ENCODE assay signal across 11 mouse cellular contexts in genomic region chr2:61804382-61804840, GRCm38 (mm10). TPM values are rescaled to one million over a fixed set of nuclear protein-coding genes. Genes with fewer than 3 reads are reported as not detected.
DNase-seq lines count a peak whose midpoint lies in the region; ATAC-seq lines count a peak whose summit lies in the region.
"Had no signal": no experiment of that assay in that cellular context is flagged by ENCODE, and none has a peak within 500 bp of the region (broad histone marks: within the 10 kb centered on the region; RNA-seq: fewer than 3 reads in every experiment).

No protein-coding gene starts in this region.

- H3K9me3 ChIP-seq in hindbrain, embryonic 14.5 days (ENCODE audit: control insufficient read depth, low read length): no peaks in the 10 kb centered on the region
- no peaks in the 10 kb centered on the region for H3K9me3 ChIP-seq in hindbrain, embryonic 10.5 days
- H3K9me3 ChIP-seq in forebrain, embryonic 14.5 days (replicated peaks; ENCODE audit: control insufficient read depth, low read length): no peaks in the 10 kb centered on the region
- H3K9me3 ChIP-seq in intestine, embryonic 16.5 days (ENCODE audit: control insufficient read depth, low read length): no peaks in the 10 kb centered on the region
- H3K9me3 ChIP-seq in heart, embryonic 11.5 days (replicated peaks; ENCODE audit: control insufficient read depth, low read length): no peaks in the 10 kb centered on the region
- H3K9me3 ChIP-seq: lung, embryonic 15.5 days had no signal

- no peak overlapping the region for H3K9ac ChIP-seq in hindbrain, embryonic 14.5 days
- peak overlapping the region; percentile 87 for H3K9ac ChIP-seq in forebrain, embryonic 14.5 days (ENCODE audit: low read length)
- H3K9ac ChIP-seq in intestine, embryonic 16.5 days (ENCODE audit: low read depth, low read length): no peak overlapping the region
- no peak overlapping the region for H3K9ac ChIP-seq in heart, embryonic 11.5 days (ENCODE audit: low read depth, low read length)
- H3K9ac ChIP-seq: lung, embryonic 15.5 days had no signal

- intact Hi-C loops in left cerebral cortex, postnatal 25 days (cut with DNase I): loop anchor here (10.0 kb wide), 1 partner anchor 480 kb away; no protein-coding TSS in a partner anchor

- H3K27me3 ChIP-seq in hindbrain, embryonic 14.5 days (ENCODE audit: control insufficient read depth, insufficient read depth, low read length): peaks cover 80% of the 10 kb centered on the region
- peaks cover 87% of the 10 kb centered on the region for H3K27me3 ChIP-seq in hindbrain, embryonic 10.5 days (ENCODE audit: insufficient read depth, poor library complexity, severe bottlenecking)
- peaks cover 22% of the 10 kb centered on the region for H3K27me3 ChIP-seq in forebrain, embryonic 14.5 days (replicated peaks; ENCODE audit: control insufficient read depth, insufficient read depth, low read length)
- peaks cover 40% of the 10 kb centered on the region for H3K27me3 ChIP-seq in intestine, embryonic 16.5 days (replicated peaks; ENCODE audit: control insufficient read depth, insufficient read depth, low read length)
- peaks cover 52% of the 10 kb centered on the region for H3K27me3 ChIP-seq in heart, embryonic 11.5 days (ENCODE audit: control insufficient read depth, insufficient read depth, low read length)

- peaks cover 5% of the 10 kb centered on the region for H3K36me3 ChIP-seq in hindbrain, embryonic 14.5 days (replicated peaks; ENCODE audit: control insufficient read depth, insufficient read depth)
- peaks cover 6% of the 10 kb centered on the region for H3K36me3 ChIP-seq in hindbrain, embryonic 10.5 days
- H3K36me3 ChIP-seq in forebrain, embryonic 14.5 days (ENCODE audit: control insufficient read depth, insufficient read depth, low read length): no peaks in the 10 kb centered on the region
- no peaks in the 10 kb centered on the region for H3K36me3 ChIP-seq in intestine, embryonic 16.5 days (ENCODE audit: control insufficient read depth, insufficient read depth, low read length)
- no peaks in the 10 kb centered on the region for H3K36me3 ChIP-seq in heart, embryonic 11.5 days (ENCODE audit: control insufficient read depth, insufficient read depth, low read length)
- H3K36me3 ChIP-seq: lung, embryonic 15.5 days had no signal

- H3K4me3 ChIP-seq in hindbrain, embryonic 14.5 days (replicated peaks; ENCODE audit: low read length): no peak overlapping the region
- H3K4me3 ChIP-seq in hindbrain, embryonic 10.5 days: no peak overlapping the region
- H3K4me3 ChIP-seq in forebrain, embryonic 14.5 days (ENCODE audit: low read depth, low read length): peak overlapping the region; percentile 51
- H3K4me3 ChIP-seq in intestine, embryonic 16.5 days (ENCODE audit: low read length): no peak overlapping the region
- no peak overlapping the region for H3K4me3 ChIP-seq in heart, embryonic 11.5 days (ENCODE audit: low read depth, low read length)

- peaks cover 6% of the 10 kb centered on the region; the same call in 1 of the 2 replicates for H3K4me1 ChIP-seq in hindbrain, embryonic 14.5 days (replicated peaks; ENCODE audit: control insufficient read depth, insufficient read depth, low read length)
- peaks cover 19% of the 10 kb centered on the region for H3K4me1 ChIP-seq in hindbrain, embryonic 10.5 days (replicated peaks)
- peaks cover 4% of the 10 kb centered on the region for H3K4me1 ChIP-seq in forebrain, embryonic 14.5 days (ENCODE audit: control insufficient read depth, insufficient read depth, low read length)
- peaks cover 4% of the 10 kb centered on the region; the same call in 1 of the 2 replicates for H3K4me1 ChIP-seq in intestine, embryonic 16.5 days (ENCODE audit: control insufficient read depth, insufficient read depth, low read length)
- H3K4me1 ChIP-seq in heart, embryonic 11.5 days (ENCODE audit: control insufficient read depth, insufficient read depth, low read length): peaks cover 16% of the 10 kb centered on the region

- no peak for ATAC-seq in hindbrain, embryonic 14.5 days (ENCODE audit: low FRiP score)
- peak; percentile 47 for ATAC-seq in forebrain, embryonic 14.5 days
- ATAC-seq in intestine, embryonic 16.5 days: no peak
- no peak for ATAC-seq in heart, embryonic 11.5 days (replicated peaks; ENCODE audit: insufficient number of reproducible peaks, low FRiP score, low TSS enrichment)

- no peak overlapping the region for H3K27ac ChIP-seq in hindbrain, embryonic 14.5 days
- no peak overlapping the region for H3K27ac ChIP-seq in hindbrain, embryonic 10.5 days
- H3K27ac ChIP-seq in forebrain, embryonic 14.5 days (ENCODE audit: low read depth, low read length): peak overlapping the region; percentile 98
- H3K27ac ChIP-seq in intestine, embryonic 16.5 days (ENCODE audit: low read length): no peak overlapping the region
- no peak overlapping the region for H3K27ac ChIP-seq in heart, embryonic 11.5 days (ENCODE audit: low read depth, low read length)
- H3K27ac ChIP-seq: lung, embryonic 15.5 days had no signal

- WGBS in hindbrain, embryonic 14.5 days: 2% methylated on average over 10 of the region's 10 CpGs
- WGBS in hindbrain, embryonic 10.5 days: 3% methylated on average over 10 of the region's 10 CpGs
- WGBS in forebrain, embryonic 14.5 days: 2% methylated on average over 10 of the region's 10 CpGs
- WGBS in intestine, embryonic 16.5 days: 2% methylated on average over 10 of the region's 10 CpGs
- 5% methylated on average over 10 of the region's 10 CpGs for WGBS in heart, embryonic 11.5 days (ENCODE audit: insufficient replicate concordance)

- DNase-seq in hindbrain, embryonic 14.5 days (ENCODE audit: low spot score): peak; percentile 41
- no peak for DNase-seq in hindbrain, embryonic 10.5 days (ENCODE audit: low spot score)
- peak; percentile 39 to 56 for DNase-seq in cerebellum, postnatal 10 days
- peak; percentile 92 for DNase-seq in forebrain, embryonic 14.5 days (ENCODE audit: low spot score)
- peak; percentile 78 to 85 for DNase-seq in left cerebral cortex, postnatal 25 days (ENCODE audit: low spot score in 2 of 2)
- no peak for DNase-seq in adrenal gland, adult 8-10 months
- DNase-seq: kidney, adult 8-10 months had no signal

- H3K4me2 ChIP-seq in hindbrain, embryonic 14.5 days (replicated peaks): no peak overlapping the region
- H3K4me2 ChIP-seq in forebrain, embryonic 14.5 days (ENCODE audit: low read length): peak overlapping the region; percentile 47
- H3K4me2 ChIP-seq in intestine, embryonic 16.5 days (ENCODE audit: low read depth, low read length): no peak overlapping the region
- H3K4me2 ChIP-seq in heart, embryonic 11.5 days: no peak overlapping the region

RNA-seq across cellular contexts. Expression of gene Tbr1, which starts 1.7 kb away (rescaled TPM):
- 0.24 and 0.56 TPM in 2 replicates for polyA plus RNA-seq in hindbrain, embryonic 14.5 days (2014; fragmentation: Nextera tagmentation; extraction: Ambion mirVana)
- 0.30 TPM in 1 of 2 replicates, not detected in the other for polyA plus RNA-seq in hindbrain, embryonic 10.5 days (2016; fragmentation: Nextera tagmentation; extraction: Ambion mirVana)
- 46.3 and 47.2 TPM in 2 replicates for polyA plus RNA-seq in forebrain, embryonic 14.5 days (2014; fragmentation: Nextera tagmentation; extraction: Ambion mirVana)
- 100 to 1,000 TPM; 111 to 119 TPM for total RNA-seq in left cerebral cortex, postnatal 25 days (2021)
- not detected in 2 replicates for polyA plus RNA-seq in intestine, embryonic 16.5 days (2015; fragmentation: Nextera tagmentation; extraction: Ambion mirVana)
- total RNA-seq in adrenal gland, adult 8-10 months (2022): under 1 TPM in 3 of 4 experiments, not detected in 1; 0.07 to 0.22 (median 0.08) TPM
- 0.24 and 0.37 TPM in 2 replicates for polyA plus RNA-seq in heart, embryonic 11.5 days (2014; fragmentation: Nextera tagmentation; extraction: Ambion mirVana)
- total RNA-seq: adrenal gland, postnatal 14 days had no signal

Comparison
In these comparisons a context has a peak if more than half of its experiments do, and no peak if none do; other contexts are left out.
1. DNase-seq: peak in hindbrain, embryonic 14.5 days (single experiment), cerebellum, postnatal 10 days (2 of 2), forebrain, embryonic 14.5 days (single experiment) and left cerebral cortex, postnatal 25 days (2 of 2); none in hindbrain, embryonic 10.5 days (single experiment) and adrenal gland, adult 8-10 months (single experiment).
2. RNA of gene Tbr1, which starts 1.7 kb away (polyA plus RNA-seq): 46.3 to 47.2 TPM in forebrain, embryonic 14.5 days; 0.30 TPM in hindbrain, embryonic 10.5 days, 0.24 to 0.37 TPM in heart, embryonic 11.5 days, 0.24 to 0.56 TPM in hindbrain, embryonic 14.5 days and not detected in intestine, embryonic 16.5 days; every median in the first group is over 10 times any median in the second.